Mouse (Mus musculus): Measurements from ENCODE around the gene Mgat1.

GRCm38 (mm10) chr11:49219271-49219670 lies 24.7 kb upstream of the Mgat1 start:
- TF ChIP-seq CTCF (IDR thresholded peaks at IDR 0.05; ENCODE audit: low read depth, low read length) (no peak), POLR2A (IDR thresholded peaks at IDR 0.05; ENCODE audit: borderline replicate concordance, low read depth, low read length) (no peak)

Data from bone marrow macrophage, adult 2 months (primary cell).